Mouse (Mus musculus): ENCODE data around the gene Dmrt3.
A peak's percentile ranks its signal among the peaks of the same experiment; 100 is the strongest.

The Dmrt3 gene

DNA sequence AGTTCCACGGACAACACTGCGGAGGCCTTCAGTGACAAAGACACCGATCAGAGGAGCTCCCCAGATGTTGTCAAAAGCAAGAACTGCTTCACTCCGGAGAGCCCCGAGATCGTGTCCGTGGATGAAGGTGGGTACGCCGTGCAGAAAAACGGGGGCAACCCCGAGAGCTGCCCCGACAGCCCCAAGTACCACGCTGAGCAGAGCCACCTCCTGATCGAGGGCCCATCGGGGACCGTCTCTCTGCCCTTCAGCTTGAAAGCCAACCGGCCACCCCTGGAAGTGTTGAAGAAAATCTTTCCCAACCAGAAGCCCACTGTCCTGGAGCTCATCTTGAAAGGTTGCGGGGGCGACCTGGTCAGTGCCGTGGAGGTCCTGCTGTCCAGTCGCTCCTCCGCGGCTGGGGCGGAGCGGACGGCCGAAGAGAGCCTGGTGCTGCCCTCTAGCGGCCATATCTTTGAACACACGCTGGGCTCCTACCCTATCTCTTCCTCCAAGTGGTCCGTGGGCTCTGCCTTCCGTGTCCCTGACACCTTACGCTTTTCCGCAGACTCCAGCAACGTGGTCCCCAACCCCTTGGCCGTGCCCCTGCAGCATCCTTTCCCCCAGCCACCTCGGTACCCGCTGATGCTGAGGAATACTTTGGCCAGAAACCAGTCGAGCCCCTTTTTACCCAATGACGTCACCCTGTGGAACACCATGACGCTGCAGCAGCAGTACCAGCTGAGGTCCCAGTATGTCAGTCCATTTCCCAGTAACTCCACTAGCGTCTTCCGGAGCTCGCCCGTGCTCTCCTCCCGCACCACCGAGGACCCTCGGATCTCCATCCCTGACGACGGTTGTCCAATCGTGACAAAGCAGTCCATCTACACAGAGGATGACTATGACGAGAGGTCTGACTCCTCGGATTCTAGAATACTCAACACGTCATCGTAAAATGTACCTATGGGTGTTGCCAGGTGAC, 12.5 kb downstream of the Dmrt3 start:
- peak; percentile 74 for DNase-seq (ENCODE audit: low spot score)

DNA sequence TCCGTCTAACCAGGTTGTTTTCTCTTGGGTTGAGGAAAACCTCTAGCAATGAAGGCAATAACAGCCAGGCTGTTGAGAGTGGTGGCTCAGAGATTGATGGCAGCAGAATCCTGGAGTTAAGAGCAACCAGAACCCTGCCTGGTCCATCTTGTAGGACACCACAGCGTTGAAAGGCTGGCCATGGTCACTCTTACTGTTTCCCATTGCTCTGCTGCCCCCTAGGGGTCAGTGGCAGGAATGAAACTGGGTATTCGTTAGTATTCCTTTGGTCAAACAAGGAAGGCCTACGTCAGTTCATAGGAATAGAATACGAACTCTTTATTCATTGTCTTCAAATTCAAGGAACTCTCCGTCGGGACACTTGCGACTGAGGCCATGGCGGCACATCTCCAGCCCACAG, 18.4 kb downstream of the Dmrt3 start:
- DNase-seq (ENCODE audit: low spot score) = peak; percentile 69

DNA sequence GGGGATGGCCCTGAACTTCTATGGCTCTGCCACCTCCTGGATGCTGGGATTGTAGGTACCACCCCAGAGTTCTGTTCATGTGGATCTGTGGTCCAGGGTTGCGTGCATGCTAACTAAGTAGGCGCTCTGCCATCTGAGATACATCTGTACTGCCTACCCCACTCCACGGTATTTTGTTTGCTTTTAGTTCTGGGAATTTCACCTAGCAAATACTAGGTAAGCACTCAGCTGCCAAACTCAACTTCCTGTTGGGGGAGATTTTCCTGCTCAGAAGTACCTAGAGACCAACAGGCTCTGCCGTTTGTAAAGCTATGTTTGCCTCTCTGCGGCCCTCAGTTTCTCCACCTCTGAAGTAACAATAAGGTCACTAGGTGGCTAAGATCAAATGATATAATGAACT, 25.0 kb downstream of the Dmrt3 start:
- no peak for DNase-seq (ENCODE audit: low spot score)

DNA sequence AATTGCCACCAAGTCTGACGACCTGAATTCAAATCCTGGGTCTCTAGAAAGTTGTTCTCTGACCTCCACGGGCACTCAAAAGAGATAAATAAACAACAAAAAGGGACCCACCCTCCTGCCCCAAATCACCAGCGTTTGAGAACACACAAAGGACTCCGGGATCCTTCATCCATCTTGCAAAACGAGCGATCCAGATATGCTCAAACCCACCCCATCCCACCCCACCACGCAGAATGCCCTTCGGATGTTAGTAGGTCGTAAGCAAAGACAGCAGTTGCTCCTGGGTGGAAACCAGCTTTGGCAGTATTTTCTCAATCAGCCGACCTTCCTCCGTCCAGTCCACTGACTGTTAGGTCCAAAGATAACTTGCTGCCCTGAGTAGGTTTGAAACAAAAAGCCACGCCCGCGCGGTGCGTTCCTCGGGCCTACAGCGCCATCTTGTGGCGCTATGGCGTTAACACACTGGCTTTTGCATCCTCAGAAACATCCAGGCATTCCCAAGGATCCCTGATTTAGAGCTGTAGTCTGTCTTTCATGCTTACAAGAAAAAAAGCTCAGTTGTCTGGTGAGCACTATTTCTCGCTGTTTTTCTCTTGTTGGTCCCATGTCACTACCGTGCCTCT, 25.6 kb downstream of the Dmrt3 start:
- DNase-seq (ENCODE audit: low spot score) = peak; percentile 55

DNA sequence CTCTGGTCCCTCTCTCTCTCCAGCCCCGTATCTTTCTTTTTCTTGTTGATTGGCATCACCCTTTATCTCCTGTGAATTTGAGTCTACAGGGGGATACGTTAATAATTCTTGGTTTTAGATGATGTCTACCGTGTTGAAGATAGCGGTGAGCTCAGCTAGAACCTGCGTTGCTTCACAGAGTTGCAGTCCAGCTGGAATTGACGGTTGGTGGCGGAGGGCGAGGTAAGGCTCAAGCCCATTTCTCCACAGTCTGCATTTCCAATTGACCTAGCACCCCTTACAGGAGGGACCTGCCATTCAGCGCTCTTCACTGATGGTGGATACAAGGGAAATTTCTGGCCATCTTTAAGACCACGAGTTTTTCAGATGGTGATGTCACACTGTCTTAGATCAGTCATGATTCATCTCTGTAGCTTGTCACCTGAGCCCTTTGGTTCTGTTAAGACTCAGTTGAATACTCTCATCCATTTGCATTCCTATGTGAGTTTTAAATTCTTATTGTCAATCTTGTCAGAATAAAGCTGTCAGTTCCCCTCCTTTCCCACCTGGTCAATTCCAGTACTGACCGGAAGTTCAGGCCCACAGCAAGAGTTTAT, 28.8 kb downstream of the Dmrt3 start:
- no peak for DNase-seq (ENCODE audit: low spot score)

DNA sequence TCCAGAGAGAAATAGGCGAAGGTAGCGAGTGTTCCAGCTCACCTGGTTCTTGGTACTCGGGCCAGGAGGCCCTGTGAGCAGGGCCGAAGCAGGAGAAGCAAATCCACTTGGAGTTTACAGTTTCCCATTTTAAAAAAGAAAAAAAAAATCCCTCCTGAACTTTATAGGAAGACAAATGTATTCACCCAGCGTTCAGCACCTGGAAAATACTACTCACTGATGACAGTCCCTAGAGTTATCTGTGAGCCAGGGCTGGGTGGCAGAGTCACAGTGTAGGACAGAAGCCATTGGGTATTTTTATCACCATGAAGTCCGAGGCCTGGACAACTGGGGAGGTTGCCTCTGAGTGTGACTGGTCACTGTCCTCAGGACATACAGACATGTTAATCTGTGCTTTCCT, 31.7 kb downstream of the Dmrt3 start:
- DNase-seq (ENCODE audit: low spot score) = no peak

DNA sequence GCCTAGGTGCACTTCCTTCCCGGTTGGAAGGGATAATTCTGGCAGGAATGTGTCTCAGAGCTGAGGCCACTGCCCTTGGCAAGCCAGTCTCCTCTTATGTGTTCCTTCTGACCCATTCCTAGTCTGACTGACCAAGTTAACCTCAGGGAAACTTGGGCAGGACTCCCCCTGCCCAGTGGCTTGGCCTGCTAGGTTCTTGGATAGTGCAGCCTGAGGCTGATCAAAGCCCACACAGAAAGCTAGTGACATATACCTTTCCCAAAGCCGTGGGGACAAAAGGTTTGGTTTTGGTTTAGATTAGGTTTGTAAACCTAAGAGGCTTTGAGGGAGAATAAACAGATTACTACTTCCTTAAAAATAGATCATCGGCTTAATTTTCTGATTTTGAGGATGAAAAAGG, 37.0 kb downstream of the Dmrt3 start:
- DNase-seq (ENCODE audit: low spot score) = no peak

DNA sequence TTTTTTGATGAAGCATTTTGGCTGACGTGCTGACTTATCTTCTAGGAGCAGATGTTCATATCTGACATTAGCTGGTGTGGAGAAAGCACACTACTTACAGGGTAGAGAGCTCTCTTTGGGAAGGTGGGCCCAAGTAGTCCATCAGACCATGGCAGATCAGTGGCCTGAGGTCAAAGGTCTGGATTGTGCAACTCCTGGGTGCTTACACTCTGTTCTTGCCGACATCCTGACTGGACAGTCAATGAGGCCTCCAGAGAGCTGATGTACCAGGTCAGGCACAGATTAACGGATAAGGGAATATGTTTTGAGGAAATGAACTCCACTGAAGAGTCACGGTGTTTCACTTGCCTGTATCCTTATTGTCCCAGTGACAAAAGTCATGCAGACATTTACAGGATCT, 38.6 kb downstream of the Dmrt3 start:
- DNase-seq (ENCODE audit: low spot score) = no peak

DNA sequence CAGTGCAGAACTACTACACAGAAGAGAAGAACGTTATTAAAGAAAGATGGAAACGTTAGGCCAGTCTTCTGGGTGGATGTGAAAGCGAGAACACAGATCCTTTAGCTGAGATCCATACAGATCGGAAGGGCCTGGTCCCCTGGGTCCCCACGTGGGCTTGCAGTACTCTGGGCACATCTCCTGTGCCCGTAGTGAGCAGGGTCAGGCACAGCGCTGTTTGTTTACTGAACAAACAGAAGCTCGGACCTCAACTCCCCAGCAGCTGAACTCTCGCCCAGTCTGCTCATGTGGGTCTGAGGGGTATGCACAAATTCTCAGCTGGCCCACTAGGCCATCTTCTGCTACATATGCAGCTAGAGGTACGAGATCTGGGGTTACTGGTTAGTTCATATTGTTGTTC, 40.4 kb downstream of the Dmrt3 start:
- DNase-seq (ENCODE audit: low spot score) = no peak

DNA sequence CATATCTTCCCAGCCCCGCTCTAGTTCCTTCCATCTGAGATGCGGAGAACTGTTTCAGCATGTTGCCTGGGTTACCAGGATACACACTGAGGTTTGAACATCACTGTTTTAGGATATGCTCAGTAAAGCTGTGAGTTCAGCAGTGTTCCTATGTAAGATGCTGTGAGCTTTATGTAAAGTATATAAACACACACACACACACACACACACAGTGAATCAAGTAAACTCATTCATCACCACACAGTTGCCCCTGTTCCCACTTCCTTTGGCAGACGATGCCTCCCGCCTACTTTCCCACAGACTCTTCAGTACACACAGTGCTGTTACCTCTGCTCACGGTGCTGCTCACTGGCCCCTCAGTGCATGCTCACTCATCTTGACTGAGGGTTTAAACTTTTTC, 42.5 kb downstream of the Dmrt3 start:
- DNase-seq (ENCODE audit: low spot score) = no peak

DNA sequence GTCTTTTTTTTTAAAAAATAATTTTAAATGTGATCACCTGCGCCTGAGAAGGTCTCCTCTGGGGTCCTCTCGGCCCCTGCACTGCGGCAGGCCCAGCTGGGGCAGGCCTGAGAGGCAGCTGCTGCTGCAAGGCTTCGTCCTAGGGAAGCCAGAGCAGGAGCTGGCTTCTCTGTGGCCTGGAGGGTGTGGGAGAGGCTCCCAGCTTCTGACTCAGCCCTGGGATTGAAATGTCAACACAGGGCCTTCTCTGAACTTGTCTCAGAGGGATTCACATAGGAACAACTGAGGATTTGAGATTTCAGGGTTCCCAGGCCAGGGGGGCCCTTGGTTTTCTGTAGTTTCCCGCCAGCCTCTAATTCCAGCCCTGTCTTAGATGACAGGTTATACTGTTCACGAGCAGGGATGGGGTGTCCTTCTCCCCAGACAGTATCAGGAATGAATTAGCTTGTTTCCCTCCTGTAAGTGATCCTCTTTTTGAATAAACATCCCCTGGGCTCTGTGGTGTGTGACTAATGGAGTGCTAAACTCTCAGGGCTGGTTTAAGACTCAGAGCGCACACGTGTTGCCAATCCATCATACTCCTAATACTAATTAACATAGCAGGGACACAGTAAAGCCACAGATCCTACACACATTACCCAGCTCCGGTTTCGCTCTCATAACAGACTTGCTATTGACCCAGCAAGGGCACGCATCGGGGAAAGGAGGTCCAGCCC, 44.1 kb downstream of the Dmrt3 start:
- no peak for DNase-seq (ENCODE audit: low spot score)

DNA sequence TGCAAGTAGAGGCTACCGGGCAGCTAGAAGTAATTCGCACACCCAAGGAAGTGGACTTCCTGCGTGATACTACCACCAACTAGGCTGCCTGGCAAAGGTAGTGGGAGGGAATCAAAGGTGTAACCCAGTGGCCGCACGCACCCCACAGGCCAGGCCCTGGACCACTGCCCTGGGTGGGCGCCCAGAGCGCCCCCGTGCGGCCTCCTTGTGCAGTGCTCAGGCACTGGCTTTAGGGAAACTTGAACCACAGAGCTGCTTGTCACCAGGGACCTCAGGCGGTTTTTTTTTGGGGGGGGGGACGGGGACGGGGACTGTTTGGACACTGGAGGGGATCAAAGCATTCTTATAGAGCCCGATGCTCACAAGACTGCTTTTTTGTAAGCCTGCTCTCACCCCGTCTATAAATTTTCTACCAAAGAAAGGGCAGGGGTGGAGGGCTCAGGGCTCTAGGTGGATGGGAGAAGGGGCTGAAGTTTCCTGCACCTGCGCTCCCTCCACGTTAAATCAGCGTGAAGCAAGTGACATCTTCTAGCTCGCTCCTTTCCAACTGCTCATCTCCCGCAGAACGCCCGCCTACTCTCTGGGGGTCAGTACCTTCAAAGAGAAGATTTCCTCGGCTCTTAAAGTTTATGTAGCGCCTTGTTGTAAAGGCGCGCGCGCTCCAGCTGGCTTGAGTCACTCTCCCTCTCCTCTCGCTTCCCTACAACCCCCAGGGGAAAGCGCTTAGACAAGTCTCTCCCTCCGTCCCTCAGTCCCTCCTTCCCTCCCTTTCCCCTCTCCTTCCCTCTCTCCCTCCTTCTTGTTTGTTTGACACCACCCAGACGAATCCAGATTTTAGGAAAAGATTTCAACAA, 55.6 kb downstream of the Dmrt3 start:
- no peak for DNase-seq (ENCODE audit: low spot score)

DNA sequence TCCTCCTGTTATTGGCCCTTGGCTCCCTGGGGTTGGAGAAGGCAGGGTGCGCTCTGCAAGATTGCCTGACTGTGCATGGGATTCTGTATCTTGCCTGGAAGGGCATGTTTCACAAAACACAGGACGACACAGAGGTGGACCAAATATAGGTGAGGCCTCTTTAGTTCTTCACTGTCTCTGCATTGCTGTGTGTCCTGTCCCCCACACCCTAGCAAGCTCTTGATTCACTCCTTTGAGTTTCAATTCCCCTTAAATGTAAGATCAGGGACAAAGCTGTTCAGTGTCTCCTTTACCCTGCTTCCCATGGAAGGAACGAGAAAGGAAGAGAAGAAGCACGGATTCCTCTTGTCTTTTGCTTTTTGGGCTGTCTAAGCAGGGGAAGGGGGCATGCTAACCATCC, 57.7 kb downstream of the Dmrt3 start:
- DNase-seq (ENCODE audit: low spot score) = no peak

DNA sequence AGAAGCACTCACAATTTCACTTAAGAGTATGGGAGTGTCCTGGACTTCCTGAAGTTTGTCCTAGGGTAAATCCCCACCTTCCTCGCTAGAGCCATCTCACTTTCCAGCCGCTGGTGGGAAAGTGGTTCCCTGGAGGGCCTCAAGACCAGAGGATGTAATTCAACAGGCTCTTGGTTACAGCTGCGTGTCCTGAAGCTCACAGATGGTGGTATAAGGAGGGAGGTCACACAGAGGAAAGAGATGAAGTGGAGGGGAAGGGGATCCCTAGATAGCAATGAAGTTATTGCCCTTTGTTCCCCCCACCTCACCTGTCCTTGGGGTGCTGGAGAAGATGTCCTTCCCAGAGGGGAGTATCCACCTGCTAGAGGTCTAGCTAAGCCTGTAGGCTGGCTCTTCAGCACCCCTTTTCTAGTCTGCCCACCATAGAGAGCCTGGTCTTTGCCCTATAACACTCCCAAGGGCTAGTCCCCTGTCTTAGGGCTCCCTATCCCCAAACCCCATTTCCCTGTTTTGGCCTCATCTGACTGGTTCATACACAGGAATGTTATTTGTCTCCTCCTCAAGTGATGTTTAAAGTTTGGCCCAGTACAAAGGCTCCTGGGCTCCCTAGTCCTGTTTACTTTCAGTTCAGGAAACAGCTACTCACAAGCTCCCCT, 59.6 kb downstream of the Dmrt3 start:
- DNase-seq (ENCODE audit: low spot score) = no peak

DNA sequence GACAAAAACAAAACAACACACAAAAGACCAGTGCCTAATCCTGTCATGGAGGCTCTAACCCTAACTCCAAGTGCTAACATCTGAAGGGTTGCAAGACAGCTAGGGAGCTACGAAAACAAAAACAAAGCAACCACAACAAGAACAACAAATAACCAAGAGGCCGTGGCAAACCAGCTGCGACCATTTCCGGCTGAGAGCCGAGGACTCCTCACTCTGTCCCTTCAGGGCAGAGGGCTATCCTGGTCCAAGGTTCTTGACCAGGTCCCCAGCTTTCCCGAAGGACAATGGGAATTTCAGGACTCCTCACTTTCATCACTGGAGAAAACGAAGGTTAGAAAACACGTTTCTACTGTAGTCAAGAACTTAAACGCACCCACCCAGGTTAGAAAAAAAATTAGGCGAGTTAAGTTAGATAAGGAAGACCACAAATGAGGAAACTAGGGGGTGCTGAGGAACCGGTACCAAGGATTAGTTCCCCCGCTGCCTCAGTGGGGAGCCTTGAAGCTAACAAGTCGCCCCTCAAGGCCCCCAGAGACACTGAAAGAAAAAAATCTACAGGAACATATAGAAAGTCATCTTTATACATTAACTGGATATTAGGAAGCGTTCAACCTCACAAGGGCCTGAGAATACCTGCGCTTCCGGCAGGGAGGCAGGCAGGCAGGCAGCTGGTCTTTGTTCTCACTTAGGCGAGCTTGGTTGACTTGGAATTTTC, 60.6 kb downstream of the Dmrt3 start:
- DNase-seq (ENCODE audit: low spot score) = no peak

DNA sequence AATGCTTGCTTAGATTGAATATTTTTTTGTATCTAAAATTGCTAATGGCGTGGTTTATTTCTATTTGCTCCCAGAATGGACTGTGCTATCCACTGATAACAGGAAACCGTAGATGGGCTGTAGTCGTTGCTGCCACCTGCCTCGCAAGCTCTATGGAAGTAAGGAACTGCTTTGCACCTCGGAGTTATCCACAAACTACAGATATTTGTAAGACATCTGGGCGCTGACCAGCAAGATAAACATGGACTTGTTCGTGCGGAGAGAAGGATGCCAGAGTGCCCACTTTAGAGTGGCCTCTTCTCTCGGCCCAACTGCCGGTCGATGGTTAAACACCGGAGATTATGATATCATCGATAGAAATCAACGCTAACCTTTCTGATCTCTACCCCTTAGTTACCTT, 61.6 kb downstream of the Dmrt3 start:
- no peak for DNase-seq (ENCODE audit: low spot score)

DNA sequence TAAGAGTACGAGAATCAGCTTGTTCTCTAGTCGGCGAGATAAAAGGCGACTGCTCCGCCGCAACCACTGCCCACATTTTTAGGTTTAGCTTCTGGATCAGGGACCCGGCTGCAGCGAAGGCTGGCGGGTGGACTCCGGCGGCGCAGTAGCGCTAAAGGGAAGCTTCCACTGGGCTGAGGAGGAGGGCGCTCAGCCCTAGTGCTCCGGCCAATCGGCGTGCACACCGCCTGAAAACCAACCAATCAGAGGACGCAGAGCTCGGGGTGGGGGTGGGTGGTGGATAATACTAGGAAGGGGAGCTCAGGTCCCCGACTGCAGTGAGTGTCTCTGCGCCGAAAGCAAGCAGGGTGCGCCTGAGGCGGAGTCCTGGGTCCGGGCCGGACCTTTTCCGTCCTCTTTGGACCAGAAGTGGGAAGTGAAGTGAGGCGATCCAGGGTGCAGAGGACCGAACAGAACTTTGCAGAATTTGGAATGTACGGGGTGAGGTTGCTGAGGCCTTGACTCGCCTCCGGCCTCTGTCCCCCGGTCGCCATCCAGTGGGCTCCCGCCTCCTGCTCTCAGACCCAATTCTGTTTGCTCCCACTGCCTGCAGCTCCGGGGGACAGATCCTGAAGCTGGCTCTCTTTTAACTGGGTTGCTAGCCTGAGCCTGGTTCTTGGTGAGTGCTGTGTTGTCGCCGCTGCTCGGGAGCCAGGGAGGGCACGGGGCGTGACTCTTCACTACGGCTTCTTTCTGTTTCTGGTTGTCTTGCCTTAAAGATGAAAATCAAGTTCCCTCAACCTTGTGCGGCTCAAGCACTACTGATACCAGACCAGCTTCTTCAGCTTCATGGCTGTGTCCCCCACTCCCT, 62.2 kb downstream of the Dmrt3 start, which contains the start of gene Dmrt2:
Gene Dmrt2, plus strand, starts transcription at position 311 of the 850 bp plus-strand sequence.
- DNase-seq (ENCODE audit: low spot score) = peak; percentile 63
